Mouse (Mus musculus): ENCODE measurements at regions not wholly inside any gene's neighbourhood (a gene's known extent, or its start where the extent isn't known, plus 50 kb on each side); places are given as distances from the start of the nearest gene placed in this dataset.

DNA sequence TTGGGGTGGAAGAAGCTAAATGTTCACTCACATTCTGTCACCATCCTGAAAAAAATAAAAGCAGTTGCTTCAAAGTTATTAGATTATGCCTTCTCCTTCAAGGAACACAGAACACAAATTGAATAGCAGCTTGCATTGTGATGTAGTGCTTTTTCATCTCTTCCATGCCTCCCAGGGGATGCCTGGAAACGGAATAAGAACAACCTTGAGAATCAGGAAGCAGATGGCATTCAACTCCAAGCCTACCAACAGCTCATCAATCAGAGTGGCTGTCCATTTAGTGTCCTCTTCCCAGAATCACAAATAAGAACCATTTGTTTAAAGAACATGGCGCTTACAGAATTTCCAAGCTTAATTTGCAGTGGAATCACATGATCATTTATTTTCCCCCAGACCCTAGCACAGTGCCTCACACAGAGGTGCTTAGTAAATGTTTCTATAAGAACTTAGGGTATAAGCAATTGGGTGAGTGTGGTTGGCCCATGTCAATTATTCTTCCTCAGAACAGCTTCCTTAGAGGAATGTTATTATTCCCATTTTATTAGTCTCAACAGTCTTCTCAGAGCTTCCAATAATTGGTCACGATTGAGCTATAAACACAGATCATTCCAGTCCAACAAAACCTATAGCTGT, 70.6 kb upstream of the C1qtnf7 start:
- Histone ChIP-seq H3K27me3 (ENCODE audit: control insufficient read depth, insufficient read depth, insufficient read length) (no peaks in the 10 kb centered on the region), H3K4me2 (ENCODE audit: low read depth) (no peak overlapping the region), H3ac (ENCODE audit: control insufficient read depth, insufficient read length) (no peak overlapping the region), H3K4me3 (no peak overlapping the region), H3K79me2 (ENCODE audit: control insufficient read depth, insufficient read depth) (no peaks in the 10 kb centered on the region), H3K36me3 (ENCODE audit: control insufficient read depth, insufficient read depth) (no peaks in the 10 kb centered on the region)
- no peak for TF ChIP-seq REST (IDR thresholded peaks at IDR 0.05; ENCODE audit: insufficient read depth, insufficient read length)
- TF ChIP-seq SRF (IDR thresholded peaks at IDR 0.05; ENCODE audit: control insufficient read depth, insufficient read length, low read depth), result no peak
- TF ChIP-seq POLR2A (IDR thresholded peaks at IDR 0.05; ENCODE audit: insufficient read length, low read depth), result no peak
- no peak for TF ChIP-seq MYOD1 (IDR thresholded peaks at IDR 0.05; ENCODE audit: control insufficient read depth in 1 of 3, insufficient read length in 2 of 3, low read depth in 2 of 3)
- TF ChIP-seq TCF3 (IDR thresholded peaks at IDR 0.05; ENCODE audit: insufficient read length, low read depth), result no peak
- TF ChIP-seq CEBPB (IDR thresholded peaks at IDR 0.05; ENCODE audit: insufficient read depth, poor library complexity, severe bottlenecking), result no peak
- TF ChIP-seq E2F4 (IDR thresholded peaks at IDR 0.05; ENCODE audit: insufficient read depth), result no peak
- TF ChIP-seq TCF12 (IDR thresholded peaks at IDR 0.05; ENCODE audit: insufficient read depth, poor library complexity, severe bottlenecking), result no peak
- no peak for TF ChIP-seq MAX (IDR thresholded peaks at IDR 0.05; ENCODE audit: low read depth)
- TF ChIP-seq MYOG (IDR thresholded peaks at IDR 0.05; ENCODE audit: control insufficient read depth in 1 of 3, insufficient read depth in 1 of 3, insufficient read length in 2 of 3, low read depth in 2 of 3), result no peak
- TF ChIP-seq POLR2AphosphoS2 (IDR thresholded peaks at IDR 0.05; ENCODE audit: insufficient read length, low read depth), result no peak
- TF ChIP-seq USF1 (IDR thresholded peaks at IDR 0.05; ENCODE audit: low read depth), result no peak

DNA sequence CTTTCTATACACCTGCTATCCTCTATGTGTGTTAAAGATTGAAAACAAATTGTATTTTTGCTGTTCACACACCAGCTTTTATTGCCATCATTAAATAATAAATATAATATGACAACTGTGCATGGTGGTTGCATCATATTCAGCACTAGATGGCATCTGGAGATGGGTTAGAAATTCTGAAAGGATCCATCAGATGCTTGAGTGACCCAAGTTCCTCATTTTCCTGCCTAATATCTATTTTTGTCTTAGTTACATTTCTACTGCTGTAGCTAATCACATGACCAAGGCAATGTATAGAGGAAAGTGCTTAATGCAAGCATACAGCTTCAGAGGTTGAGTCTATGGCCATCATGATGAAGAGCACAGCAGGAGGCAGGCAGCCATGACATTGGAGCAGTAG, 69.7 kb upstream of the C1qtnf7 start:
- no peaks in the 10 kb centered on the region for H3K27me3 ChIP-seq (ENCODE audit: control insufficient read depth, insufficient read depth, insufficient read length)
- no peak overlapping the region for H3ac ChIP-seq (ENCODE audit: control insufficient read depth, insufficient read length)
- H3K4me3 ChIP-seq, result no peak overlapping the region
- H3K36me3 ChIP-seq (ENCODE audit: control insufficient read depth, insufficient read depth), result no peaks in the 10 kb centered on the region
- no peak for TF ChIP-seq MYOD1 (IDR thresholded peaks at IDR 0.05; ENCODE audit: control insufficient read depth in 1 of 3, insufficient read length in 2 of 3, low read depth in 2 of 3)
- no peak for TF ChIP-seq MYOG (IDR thresholded peaks at IDR 0.05; ENCODE audit: control insufficient read depth in 1 of 3, insufficient read depth in 1 of 3, insufficient read length in 2 of 3, low read depth in 2 of 3)
- TF ChIP-seq MAX (IDR thresholded peaks at IDR 0.05; ENCODE audit: low read depth), result no peak
- H3K4me2 ChIP-seq (ENCODE audit: low read depth), result no peak overlapping the region
- no peaks in the 10 kb centered on the region for H3K79me2 ChIP-seq (ENCODE audit: control insufficient read depth, insufficient read depth)

DNA sequence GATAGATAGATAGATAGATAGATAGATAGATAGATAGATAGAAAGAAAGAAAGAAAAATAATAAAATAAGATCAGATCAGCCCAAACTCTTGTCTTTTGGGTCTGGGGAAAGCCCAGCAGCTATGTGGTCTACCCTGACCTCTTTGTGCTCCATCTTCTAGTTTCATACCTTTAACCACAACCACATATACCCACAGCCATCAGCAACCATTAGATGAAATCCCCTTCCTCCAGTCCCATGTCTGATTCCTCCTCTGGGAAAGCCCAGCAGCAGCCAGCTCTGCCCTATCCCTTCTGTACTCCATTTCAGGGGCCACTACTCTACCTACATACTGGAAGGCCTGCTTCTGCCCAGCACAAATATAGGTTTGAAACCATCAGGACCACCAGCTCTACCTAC, 69.0 kb upstream of the C1qtnf7 start:
- TF ChIP-seq TCF3 (IDR thresholded peaks at IDR 0.05; ENCODE audit: insufficient read length, low read depth) (no peak), MYOD1 (IDR thresholded peaks at IDR 0.05; ENCODE audit: control insufficient read depth in 1 of 3, insufficient read length in 2 of 3, low read depth in 2 of 3) (no peak), MYOG (IDR thresholded peaks at IDR 0.05; ENCODE audit: control insufficient read depth in 1 of 3, insufficient read depth in 1 of 3, insufficient read length in 2 of 3, low read depth in 2 of 3) (no peak), CEBPB (IDR thresholded peaks at IDR 0.05; ENCODE audit: insufficient read depth, poor library complexity, severe bottlenecking) (no peak), MAX (IDR thresholded peaks at IDR 0.05; ENCODE audit: low read depth) (no peak), E2F4 (IDR thresholded peaks at IDR 0.05; ENCODE audit: insufficient read depth) (no peak), SRF (IDR thresholded peaks at IDR 0.05; ENCODE audit: control insufficient read depth, insufficient read length, low read depth) (no peak), POLR2A (IDR thresholded peaks at IDR 0.05; ENCODE audit: insufficient read length, low read depth) (no peak), USF1 (IDR thresholded peaks at IDR 0.05; ENCODE audit: low read depth) (no peak), POLR2AphosphoS2 (IDR thresholded peaks at IDR 0.05; ENCODE audit: insufficient read length, low read depth) (no peak), TCF12 (IDR thresholded peaks at IDR 0.05; ENCODE audit: insufficient read depth, poor library complexity, severe bottlenecking) (no peak), REST (IDR thresholded peaks at IDR 0.05; ENCODE audit: insufficient read depth, insufficient read length) (no peak)
- Histone ChIP-seq H3K27me3 (ENCODE audit: control insufficient read depth, insufficient read depth, insufficient read length) (no peaks in the 10 kb centered on the region), H3ac (ENCODE audit: control insufficient read depth, insufficient read length) (no peak overlapping the region), H3K4me3 (no peak overlapping the region), H3K79me2 (ENCODE audit: control insufficient read depth, insufficient read depth) (no peaks in the 10 kb centered on the region), H3K4me2 (ENCODE audit: low read depth) (no peak overlapping the region), H3K36me3 (ENCODE audit: control insufficient read depth, insufficient read depth) (no peaks in the 10 kb centered on the region)

GRCm38 (mm10) chr5:43456018-43456417, 59.3 kb upstream of the C1qtnf7 start:
- H3K79me2 ChIP-seq (ENCODE audit: control insufficient read depth, insufficient read depth), result no peaks in the 10 kb centered on the region
- H3K4me3 ChIP-seq, result no peak overlapping the region
- no peak overlapping the region for H3K4me2 ChIP-seq (ENCODE audit: low read depth)
- H3K27me3 ChIP-seq (ENCODE audit: control insufficient read depth, insufficient read depth, insufficient read length), result no peaks in the 10 kb centered on the region
- no peaks in the 10 kb centered on the region for H3K36me3 ChIP-seq (ENCODE audit: control insufficient read depth, insufficient read depth)
- no peak for TF ChIP-seq CEBPB (IDR thresholded peaks at IDR 0.05; ENCODE audit: insufficient read depth, poor library complexity, severe bottlenecking)
- H3ac ChIP-seq (ENCODE audit: control insufficient read depth, insufficient read length), result no peak overlapping the region

- no peak overlapping the region for H3K4me2 ChIP-seq (ENCODE audit: low read depth)
- H3K36me3 ChIP-seq (ENCODE audit: control insufficient read depth, insufficient read depth), result no peaks in the 10 kb centered on the region
- H3K4me3 ChIP-seq, result no peak overlapping the region
- no peaks in the 10 kb centered on the region for H3K27me3 ChIP-seq (ENCODE audit: control insufficient read depth, insufficient read depth, insufficient read length)
- no peaks in the 10 kb centered on the region for H3K79me2 ChIP-seq (ENCODE audit: control insufficient read depth, insufficient read depth)
- H3ac ChIP-seq (ENCODE audit: control insufficient read depth, insufficient read length), result no peak overlapping the region
- TF ChIP-seq POLR2A (IDR thresholded peaks at IDR 0.05; ENCODE audit: insufficient read length, low read depth) (no peak), SRF (IDR thresholded peaks at IDR 0.05; ENCODE audit: control insufficient read depth, insufficient read length, low read depth) (no peak), REST (IDR thresholded peaks at IDR 0.05; ENCODE audit: insufficient read depth, insufficient read length) (no peak), CEBPB (IDR thresholded peaks at IDR 0.05; ENCODE audit: insufficient read depth, poor library complexity, severe bottlenecking) (no peak), MAX (IDR thresholded peaks at IDR 0.05; ENCODE audit: low read depth) (no peak), USF1 (IDR thresholded peaks at IDR 0.05; ENCODE audit: low read depth) (no peak), MYOD1 (IDR thresholded peaks at IDR 0.05; ENCODE audit: control insufficient read depth in 1 of 3, insufficient read length in 2 of 3, low read depth in 2 of 3) (no peak), POLR2AphosphoS2 (IDR thresholded peaks at IDR 0.05; ENCODE audit: insufficient read length, low read depth) (no peak), MYOG (IDR thresholded peaks at IDR 0.05; ENCODE audit: control insufficient read depth in 1 of 3, insufficient read depth in 1 of 3, insufficient read length in 2 of 3, low read depth in 2 of 3) (no peak)
Observed at GRCm38 (mm10) chr5:43457725-43458124, 57.6 kb upstream of the C1qtnf7 start.
